Comparison of ENCODE assay signal across 30 mouse cellular contexts in the genomic region with DNA sequence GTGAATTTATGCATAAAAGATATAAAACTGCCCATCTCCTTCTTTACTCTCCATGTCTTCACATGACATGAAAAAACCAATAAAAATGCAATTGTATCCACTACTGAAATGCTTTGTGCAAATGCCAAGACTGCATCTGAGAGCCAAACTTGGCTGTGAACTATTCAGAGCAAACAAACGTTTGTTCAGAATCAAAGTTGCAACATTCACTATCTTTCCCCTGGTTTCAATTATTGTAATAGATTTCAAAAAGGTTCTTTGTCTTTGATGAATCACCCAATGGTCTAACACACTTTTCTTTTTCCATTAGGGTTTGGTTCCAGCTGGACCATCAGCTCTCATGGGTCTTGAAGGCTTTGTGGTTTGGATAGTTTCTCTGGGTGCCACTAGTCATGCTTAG. TPM values are rescaled to one million over a fixed set of nuclear protein-coding genes. Genes with fewer than 3 reads are reported as not detected.
DNase-seq lines count a peak whose midpoint lies in the region; ATAC-seq and TF ChIP-seq lines count a peak whose summit lies in the region.
"Had no signal": no experiment of that assay in that cellular context is flagged by ENCODE, and none has a peak within 500 bp of the region (broad histone marks: within the 10 kb centered on the region; RNA-seq: fewer than 3 reads in every experiment).

No protein-coding gene starts in this region.

- no peaks in the 10 kb centered on the region for H3K27me3 ChIP-seq in kidney, postnatal 0 days (ENCODE audit: insufficient read depth, low read length)
- H3K27me3 ChIP-seq: embryonic facial prominence, embryonic 12.5 days; forebrain, embryonic 12.5 days; heart, embryonic 15.5 days; intestine, embryonic 15.5 days had no signal

- no peak overlapping the region for H3K27ac ChIP-seq in kidney, postnatal 0 days
- H3K27ac ChIP-seq in left cerebral cortex, adult 2 months, result no peak overlapping the region
- H3K27ac ChIP-seq: embryonic facial prominence, embryonic 12.5 days; forebrain, embryonic 12.5 days; heart, embryonic 15.5 days; hindbrain, embryonic 14.5 days; intestine, embryonic 15.5 days had no signal

- peak; percentile 29 for DNase-seq in kidney, postnatal 0 days (ENCODE audit: low spot score)
- DNase-seq in kidney, postnatal 10 days, result no peak
- DNase-seq in lung, postnatal 36 days, result peak; percentile 14
- no peak for DNase-seq in lung, postnatal 14 days
- DNase-seq in adipocyte (ENCODE audit: low spot score), result peak; percentile 55
- DNase-seq in skeletal muscle tissue, adult 2 months (ENCODE audit: low read depth, low spot score), result peak; percentile 5
- no peak for DNase-seq in right cerebral cortex, postnatal 36 days (ENCODE audit: low spot score in 2 of 2)
- no peak for DNase-seq in left cerebral cortex, adult 2 months (ENCODE audit: extremely low spot score in 1 of 2, low spot score in 2 of 2)
- DNase-seq: adrenal gland, adult 8-10 months; adrenal gland, postnatal 36 days; cerebellum, adult 11 months; cerebellum, adult 8-10 months; cerebellum, postnatal 25 days; gastrocnemius, postnatal 25 days; heart, adult 11 months; heart, postnatal 14 days had no signal

- H3K4me2 ChIP-seq in kidney, postnatal 0 days (ENCODE audit: low read length), result no peak overlapping the region
- H3K4me2 ChIP-seq: embryonic facial prominence, embryonic 12.5 days; forebrain, embryonic 12.5 days; heart, embryonic 15.5 days; hindbrain, embryonic 14.5 days; intestine, embryonic 15.5 days had no signal

- ATAC-seq in kidney, postnatal 0 days (replicated peaks; ENCODE audit: low FRiP score, low read depth), result no peak
- ATAC-seq: CD4-positive, CD25-positive, alpha-beta regulatory T cell, adult 4 months; forebrain, embryonic 16.5 days; intestine, embryonic 15.5 days; Patski had no signal

- H3K36me3 ChIP-seq in kidney, postnatal 0 days (ENCODE audit: insufficient read depth, low read length), result no peaks in the 10 kb centered on the region
- H3K36me3 ChIP-seq: embryonic facial prominence, embryonic 12.5 days; forebrain, embryonic 12.5 days; G1E; heart, embryonic 15.5 days; intestine, embryonic 15.5 days had no signal

- H3K9me3 ChIP-seq in kidney, postnatal 0 days (replicated peaks; ENCODE audit: low read length), result no peaks in the 10 kb centered on the region
- H3K9me3 ChIP-seq: embryonic facial prominence, embryonic 12.5 days; forebrain, embryonic 12.5 days; G1E; heart, embryonic 15.5 days; intestine, embryonic 15.5 days had no signal

- no peaks in the 10 kb centered on the region for H3K4me1 ChIP-seq in kidney, postnatal 0 days (replicated peaks; ENCODE audit: insufficient read depth, low read length)
- H3K4me1 ChIP-seq: embryonic facial prominence, embryonic 12.5 days; forebrain, embryonic 12.5 days; heart, embryonic 15.5 days; intestine, embryonic 15.5 days had no signal

- TF ChIP-seq CTCF in kidney, postnatal 0 days (IDR thresholded peaks at IDR 0.05; ENCODE audit: low read depth), result no peak
- TF ChIP-seq CTCF in left cerebral cortex, adult 2 months (IDR thresholded peaks at IDR 0.05), result no peak

- no peak overlapping the region for H3K4me3 ChIP-seq in kidney, postnatal 0 days (replicated peaks; ENCODE audit: low read depth, low read length)
- H3K4me3 ChIP-seq in left cerebral cortex, adult 2 months, result no peak overlapping the region
- H3K4me3 ChIP-seq: embryonic facial prominence, embryonic 12.5 days; forebrain, embryonic 12.5 days; heart, embryonic 15.5 days; intestine, embryonic 15.5 days had no signal

- H3K9ac ChIP-seq in kidney, postnatal 0 days (ENCODE audit: low read depth, low read length), result no peak overlapping the region
- H3K9ac ChIP-seq: embryonic facial prominence, embryonic 12.5 days; forebrain, embryonic 12.5 days; heart, embryonic 15.5 days; hindbrain, embryonic 14.5 days; intestine, embryonic 15.5 days had no signal

- intact Hi-C loops in left cerebral cortex, adult 2 months (cut with DNase I), result no loop called here

- 63% methylated on average over 1 of the region's 1 CpGs for WGBS in kidney, postnatal 0 days

RNA-seq across cellular contexts. Expression of a gene that starts 11.1 kb away (rescaled TPM):
- 0.05 TPM in 1 of 2 replicates, not detected in the other for polyA plus RNA-seq in kidney, postnatal 0 days (2015; fragmentation: Nextera tagmentation; extraction: Ambion mirVana)
- total RNA-seq in left cerebral cortex, adult 2 months (2021), result not detected
- total RNA-seq: adrenal gland, adult 8-10 months; adrenal gland, postnatal 36 days; gastrocnemius, adult 18-20 months; gastrocnemius, postnatal 25 days; heart, postnatal 14 days; hematopoietic stem cell, adult 5-6 weeks had no signal
- polyA plus RNA-seq: brain, embryonic 14.5 days; CD4-positive, CD25-positive, alpha-beta regulatory T cell, adult 4 months; cortical plate, adult 2 months; forebrain, embryonic 12.5 days; forebrain, embryonic 16.5 days; frontal cortex, adult 2 months; heart, embryonic 15.5 days; hindbrain, embryonic 14.5 days; intestine, embryonic 15.5 days; Patski had no signal

RNA-seq across cellular contexts. Expression of a gene that starts 16.3 kb away (rescaled TPM):
- polyA plus RNA-seq in kidney, postnatal 0 days (2015; fragmentation: Nextera tagmentation; extraction: Ambion mirVana), result 0.13 TPM in 1 of 2 replicates, not detected in the other
- not detected for total RNA-seq in left cerebral cortex, adult 2 months (2021)
- total RNA-seq: adrenal gland, adult 8-10 months; adrenal gland, postnatal 36 days; G1E; gastrocnemius, adult 18-20 months; gastrocnemius, postnatal 25 days; heart, postnatal 14 days; hematopoietic stem cell, adult 5-6 weeks had no signal
- polyA plus RNA-seq: brain, embryonic 14.5 days; cortical plate, adult 2 months; embryonic facial prominence, embryonic 12.5 days; forebrain, embryonic 12.5 days; forebrain, embryonic 16.5 days; G1E; heart, embryonic 15.5 days; hindbrain, embryonic 14.5 days; intestine, embryonic 15.5 days; Patski had no signal

RNA-seq across cellular contexts. Expression of a gene that starts 30.5 kb away (rescaled TPM):
- not detected in 2 replicates for polyA plus RNA-seq in kidney, postnatal 0 days (2015; fragmentation: Nextera tagmentation; extraction: Ambion mirVana)
- under 1 TPM in 1 of 2 experiments, not detected in 1; 0.21 TPM for total RNA-seq in left cerebral cortex, adult 2 months (2021)
- total RNA-seq: adrenal gland, adult 8-10 months; adrenal gland, postnatal 36 days; hematopoietic stem cell, adult 5-6 weeks had no signal
- polyA plus RNA-seq: CD4-positive, CD25-positive, alpha-beta regulatory T cell, adult 4 months; forebrain, embryonic 12.5 days; G1E; heart, embryonic 15.5 days; intestine, embryonic 15.5 days; Patski had no signal

RNA-seq across cellular contexts. Expression of a gene that starts 48.6 kb away (rescaled TPM):
- 0.63 and 0.73 TPM in 2 replicates for polyA plus RNA-seq in kidney, postnatal 0 days (2015; fragmentation: Nextera tagmentation; extraction: Ambion mirVana)
- not detected for total RNA-seq in left cerebral cortex, adult 2 months (2021)
- total RNA-seq: adrenal gland, postnatal 36 days; gastrocnemius, postnatal 25 days; heart, postnatal 14 days; hematopoietic stem cell, adult 5-6 weeks had no signal
- polyA plus RNA-seq: brain, embryonic 14.5 days; CD4-positive, CD25-positive, alpha-beta regulatory T cell, adult 4 months; cortical plate, adult 2 months; embryonic facial prominence, embryonic 12.5 days; forebrain, embryonic 12.5 days; forebrain, embryonic 16.5 days; frontal cortex, adult 2 months; G1E; heart, embryonic 15.5 days; hindbrain, embryonic 14.5 days had no signal

Comparison
In these comparisons a context has a peak if more than half of its experiments do, and no peak if none do; other contexts are left out.
1. DNase-seq: peak in kidney, postnatal 0 days (single experiment), lung, postnatal 36 days (single experiment), adipocyte (single experiment) and skeletal muscle tissue, adult 2 months (single experiment); none in kidney, postnatal 10 days (single experiment), lung, postnatal 14 days (single experiment), right cerebral cortex, postnatal 36 days (0 of 2) and left cerebral cortex, adult 2 months (0 of 2).